Mouse (Mus musculus): ENCODE data around the gene Lemd2.

Gene Lemd2

GRCm38 (mm10) chr17:27155752-27156151 is 48.5 kb downstream of the Lemd2 start:
- DNase-seq, result no peak

- no peak for DNase-seq
Observed at GRCm38 (mm10) chr17:27154881-27155280, 49.4 kb downstream of the Lemd2 start.

GRCm38 (mm10) chr17:27154256-27154655 is 50.0 kb downstream of the Lemd2 start:
- DNase-seq, result no peak

GRCm38 (mm10) chr17:27153773-27154193 is 50.5 kb downstream of the Lemd2 start:
- no peak for DNase-seq

GRCm38 (mm10) chr17:27152976-27153723 is 51.1 kb downstream of the Lemd2 start:
- DNase-seq, result no peak

- peak in 1 of 2 experiments; percentile 52 for DNase-seq
Observed at GRCm38 (mm10) chr17:27151411-27151810, 52.9 kb downstream of the Lemd2 start.

GRCm38 (mm10) chr17:27150871-27151270 is 53.4 kb downstream of the Lemd2 start:
- DNase-seq, result no peak

- no peak for DNase-seq
Observed at GRCm38 (mm10) chr17:27146323-27146923, 57.8 kb downstream of the Lemd2 start.

GRCm38 (mm10) chr17:27144152-27144551 is 60.1 kb downstream of the Lemd2 start:
- no peak for DNase-seq

- no peak for DNase-seq
Observed at GRCm38 (mm10) chr17:27141971-27142450, 62.3 kb downstream of the Lemd2 start.

- no peak for DNase-seq
Observed at GRCm38 (mm10) chr17:27140262-27140661, 64.0 kb downstream of the Lemd2 start.

Data from spleen, adult 18-20 months (tissue).